In the genomic region with DNA sequence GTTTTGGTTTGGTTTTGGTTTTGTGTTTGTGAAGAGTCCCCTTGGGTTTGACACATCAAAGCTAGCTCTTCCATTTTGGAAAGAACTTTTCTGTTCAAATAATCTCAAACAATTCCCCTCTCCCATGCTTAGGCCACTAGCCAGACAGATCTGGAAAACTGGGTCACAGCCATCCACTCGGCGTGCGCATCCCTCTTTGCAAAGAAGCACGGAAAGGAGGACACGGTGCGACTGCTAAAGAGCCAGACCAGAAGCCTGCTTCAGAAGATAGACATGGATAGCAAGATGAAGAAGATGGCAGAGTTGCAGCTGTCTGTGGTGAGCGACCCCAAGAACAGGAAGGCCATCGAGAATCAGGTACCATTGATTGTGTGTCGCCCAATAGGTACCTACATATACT, we compare ENCODE assay signal across 15 mouse cellular contexts.
"Had no signal": no experiment of that assay in that cellular context is flagged by ENCODE, and none has a peak within 500 bp of the region (broad histone marks: within the 10 kb centered on the region; RNA-seq: fewer than 3 reads in every experiment).

No protein-coding gene starts in this region.

- H3K36me3 ChIP-seq: neural tube, embryonic 15.5 days; stomach, embryonic 15.5 days had no signal

- H3K4me3 ChIP-seq: neural tube, embryonic 15.5 days; stomach, embryonic 15.5 days had no signal

- H3K4me1 ChIP-seq: neural tube, embryonic 15.5 days; stomach, embryonic 15.5 days had no signal

- H3K9ac ChIP-seq: neural tube, embryonic 15.5 days; stomach, embryonic 15.5 days had no signal

- H3K27ac ChIP-seq: neural tube, embryonic 15.5 days; stomach, embryonic 15.5 days; stomach, postnatal 0 days had no signal

- DNase-seq: retina, postnatal 1 day; right cerebral cortex, adult 18-20 months; right cerebral cortex, postnatal 14 days; right cerebral cortex, postnatal 25 days; right cerebral cortex, postnatal 4 days; spleen, adult 18-20 months; thymus, adult 18-20 months; thymus, adult 2 months; thymus, postnatal 14 days; thymus, postnatal 25 days; thymus, postnatal 36 days; thymus, postnatal 4 days had no signal

- H3K27me3 ChIP-seq: neural tube, embryonic 15.5 days; stomach, embryonic 15.5 days had no signal

- H3K4me2 ChIP-seq: neural tube, embryonic 15.5 days; stomach, embryonic 15.5 days had no signal

- H3K9me3 ChIP-seq: neural tube, embryonic 15.5 days; stomach, embryonic 15.5 days had no signal
